Mouse (Mus musculus) intestine, embryonic 15.5 days (tissue): ENCODE measurements around the gene Dio1. TPM values are rescaled to one million over a fixed set of nuclear protein-coding genes. Genes with fewer than 3 reads are reported as not detected.

Experiments
- ATAC-seq: fragments of 200-750 bp; cut with Nextera tagmentation; 2 replicates; pipeline ENCODE4 v1.8.0; 2017; ENCODE audit warnings: moderate TSS enrichment, moderate library complexity
- H3K27ac ChIP-seq: fragments of 300-500 bp; sonication (generic); 2 replicates; pipeline ENCODE4 v1.5.1; 2015; ENCODE audit warnings: mild to moderate bottlenecking, inconsistent platforms
- H3K27me3 ChIP-seq: fragments of 300-500 bp; sonication (generic); replicated peaks from 2 replicates; pipeline ENCODE4 v1.6.1; 2015; ENCODE audit warnings: inconsistent platforms
- H3K36me3 ChIP-seq: fragments of 300-500 bp; sonication (generic); 2 replicates; pipeline ENCODE4 v1.6.1; 2015; ENCODE audit warnings: inconsistent platforms
- H3K4me1 ChIP-seq: fragments of 300-500 bp; sonication (generic); replicated peaks from 2 replicates; pipeline ENCODE4 v1.6.1; 2015; ENCODE audit warnings: inconsistent platforms
- H3K4me2 ChIP-seq: fragments of 300-500 bp; sonication (generic); replicated peaks from 2 replicates; pipeline ENCODE4 v1.6.1; 2015; ENCODE audit warnings: mild to moderate bottlenecking, inconsistent platforms
- H3K4me3 ChIP-seq: fragments of 300-500 bp; sonication (generic); replicated peaks from 2 replicates; pipeline ENCODE4 v1.5.1; 2015; ENCODE audit warnings: inconsistent platforms
- H3K9ac ChIP-seq: fragments of 300-500 bp; sonication (generic); 2 replicates; pipeline ENCODE4 v1.6.1; 2015; ENCODE audit warnings: inconsistent platforms
- H3K9me3 ChIP-seq: fragments of 300-500 bp; sonication (generic); 2 replicates; pipeline ENCODE4 v1.6.1; 2016; ENCODE audit warnings: inconsistent platforms
- WGBS: fragments of 180-500 bp; shearing (Covaris S2); methylation state at CpG from one replicate; pipeline ENCODE4 v1.1.7; 2015; 5-methylcytosine and 5-hydroxymethylcytosine counted together
- polyA plus RNA-seq: library from polyadenylated mRNA; unstranded; fragments of >200 nt; fragmentation: Nextera tagmentation; extraction: Ambion mirVana; gene quantifications from 2 replicates; pipeline ENCODE4 v1.2.1, GENCODE M21; 2015

The Dio1 gene
- polyA plus RNA-seq, 1 experiment from 2014 or later: 1.5 TPM

DNA sequence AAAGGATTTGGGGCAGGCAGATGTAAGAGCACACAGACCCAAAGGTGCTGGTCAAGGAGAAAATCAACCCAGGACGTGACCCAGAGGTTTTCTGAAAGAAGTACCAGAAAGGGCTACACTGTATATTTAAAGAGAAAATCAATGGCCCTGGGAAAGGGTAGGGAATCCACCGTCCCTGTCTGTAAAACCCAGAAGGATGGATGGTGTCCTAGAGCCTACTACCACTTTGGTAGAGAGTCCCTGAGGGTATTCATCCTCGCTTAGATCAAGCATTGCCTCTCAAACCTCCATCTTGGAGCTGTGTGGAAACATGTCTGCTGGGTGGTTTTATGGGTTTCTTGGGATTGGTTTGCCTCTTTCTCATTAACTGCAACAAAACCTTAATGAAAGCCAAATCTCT lies 52.6 kb downstream of the Dio1 start:
- Histone ChIP-seq H3K4me3 (peak overlapping the region; percentile 81), H3K27ac (peak overlapping the region; percentile 81; the same call in 1 of the 2 replicates), H3K9me3 (no peaks in the 10 kb centered on the region), H3K4me1 (peaks cover 13% of the 10 kb centered on the region), H3K27me3 (no peaks in the 10 kb centered on the region), H3K9ac (peak overlapping the region; percentile 79), H3K4me2 (peak overlapping the region; percentile 63), H3K36me3 (no peaks in the 10 kb centered on the region)
- no peak for ATAC-seq
- 35% methylated on average over 3 of the region's 3 CpGs for WGBS

DNA sequence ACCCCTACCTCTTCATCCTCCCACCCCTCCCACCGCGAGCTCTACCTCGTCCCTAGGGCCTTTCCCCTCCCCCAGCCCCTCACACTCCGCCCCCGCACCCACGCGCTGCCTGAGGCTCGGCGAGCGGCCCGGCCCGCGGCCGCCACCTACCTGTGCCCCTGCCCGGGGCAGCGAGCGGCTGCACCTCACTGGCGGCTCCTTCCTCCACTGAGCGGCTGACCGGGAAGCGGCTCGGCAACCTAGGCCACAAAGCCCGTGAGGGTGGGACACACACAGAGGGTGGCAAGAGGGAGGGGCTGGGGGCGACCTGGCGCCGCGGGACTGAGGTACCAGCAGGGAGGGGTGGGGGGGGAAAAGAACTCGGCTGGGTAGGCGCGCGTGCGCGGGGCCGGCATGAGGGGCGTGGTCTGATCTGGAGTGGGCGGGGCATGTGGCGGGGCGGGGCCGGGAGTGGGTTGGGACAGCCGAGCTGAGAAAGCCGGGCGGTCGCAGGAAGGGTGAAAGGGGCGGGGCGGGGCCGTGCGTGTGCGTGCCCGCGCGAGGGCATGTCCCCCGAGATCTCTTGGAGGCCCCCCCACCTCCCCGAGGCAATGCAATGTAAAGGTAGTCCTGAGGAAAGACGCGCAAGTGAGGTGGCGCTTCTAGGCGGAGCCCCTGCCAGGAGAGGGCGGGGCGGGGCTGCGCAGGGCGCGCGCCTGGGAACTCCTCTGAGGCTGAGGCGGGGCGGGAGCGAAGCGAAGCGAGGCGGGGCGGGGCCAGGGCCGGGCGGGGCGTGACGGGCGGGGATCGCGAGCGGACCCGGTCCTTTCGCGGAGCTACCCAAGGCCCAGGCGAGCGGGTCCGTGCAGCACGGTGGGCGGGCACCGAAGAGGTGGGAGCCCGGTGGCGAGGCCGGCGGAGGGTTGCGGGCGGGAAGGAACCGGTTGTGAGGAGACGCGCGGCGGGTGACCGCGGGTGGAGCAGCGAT lies 53.6 kb downstream of the Dio1 start, which contains the start of the genes Lrrc42 and Hspb11:
Lrrc42 (minus strand) TSS at position 408 of the 967 bp plus-strand sequence.
Hspb11 (plus strand) TSS at position 469 of the 967 bp plus-strand sequence.
- H3K9me3 ChIP-seq: no peaks in the 10 kb centered on the region
- peak within 1 kb of the TSS; percentile 81 for H3K27ac ChIP-seq
- peak within 1 kb of the TSS; percentile 79 for H3K9ac ChIP-seq
- H3K27me3 ChIP-seq: no peaks in the 10 kb centered on the region
- H3K4me3 ChIP-seq: peak within 1 kb of the TSS; percentile 81
- WGBS: under 1% methylated on average over 100 of the region's 101 CpGs
- ATAC-seq: peak; percentile 98
- H3K4me2 ChIP-seq: peak within 1 kb of the TSS; percentile 79
- H3K36me3 ChIP-seq: no peaks in the 10 kb centered on the region
- peaks cover 16% of the 10 kb centered on the region for H3K4me1 ChIP-seq

DNA sequence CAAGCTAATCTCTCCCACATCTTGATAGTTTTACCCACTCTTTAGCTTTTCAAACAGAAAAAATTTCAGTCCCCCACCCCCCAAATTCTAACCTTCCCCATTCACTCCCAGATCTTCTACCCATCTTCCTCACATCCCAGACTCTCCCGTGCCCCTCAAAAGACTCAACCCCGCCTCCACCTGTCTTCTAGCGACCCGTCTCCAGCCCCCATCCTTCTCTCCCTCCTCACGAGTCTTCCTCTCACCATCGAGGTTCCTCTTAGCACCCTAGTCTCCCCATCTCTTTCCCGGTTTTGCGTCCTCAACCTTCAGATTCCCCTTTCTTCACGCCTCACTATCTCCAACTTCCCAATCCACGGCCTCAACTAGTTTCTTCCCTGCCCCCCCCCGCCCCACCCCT lies 54.4 kb downstream of the Dio1 start:
- WGBS: 0% methylated on average over 11 of the region's 11 CpGs
- peaks cover 16% of the 10 kb centered on the region for H3K4me1 ChIP-seq
- no peak overlapping the region for H3K27ac ChIP-seq
- ATAC-seq: no peak
- H3K27me3 ChIP-seq: no peaks in the 10 kb centered on the region
- no peaks in the 10 kb centered on the region for H3K9me3 ChIP-seq
- H3K36me3 ChIP-seq: no peaks in the 10 kb centered on the region
- H3K9ac ChIP-seq: peak overlapping the region; percentile 79
- peak overlapping the region; percentile 79 for H3K4me2 ChIP-seq
- peak overlapping the region; percentile 81 for H3K4me3 ChIP-seq

DNA sequence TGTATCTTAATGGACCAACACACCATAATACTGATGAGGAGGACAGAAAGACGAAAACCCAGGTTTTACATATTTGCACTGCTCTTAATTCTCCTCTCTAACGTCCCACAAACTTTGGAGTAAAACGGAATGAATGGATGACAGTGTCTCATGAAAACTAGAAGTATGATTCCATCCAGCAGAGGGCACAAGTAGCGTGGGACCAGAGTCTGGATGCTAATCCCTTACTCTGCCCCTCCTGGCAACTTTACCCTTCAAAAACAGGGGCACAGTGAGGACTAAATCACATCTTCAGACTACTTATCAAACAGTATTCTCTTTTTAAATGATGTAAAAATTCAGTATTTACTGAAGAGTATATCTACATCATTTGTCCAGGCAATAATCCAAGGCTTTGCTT lies 56.5 kb downstream of the Dio1 start:
- Histone ChIP-seq H3K9me3 (no peaks in the 10 kb centered on the region), H3K9ac (no peak overlapping the region), H3K27me3 (no peaks in the 10 kb centered on the region), H3K4me1 (peaks cover 20% of the 10 kb centered on the region), H3K4me3 (no peak overlapping the region), H3K27ac (no peak overlapping the region), H3K4me2 (no peak overlapping the region), H3K36me3 (no peaks in the 10 kb centered on the region)
- 24% methylated on average over 4 of the region's 4 CpGs for WGBS
- ATAC-seq: no peak

DNA sequence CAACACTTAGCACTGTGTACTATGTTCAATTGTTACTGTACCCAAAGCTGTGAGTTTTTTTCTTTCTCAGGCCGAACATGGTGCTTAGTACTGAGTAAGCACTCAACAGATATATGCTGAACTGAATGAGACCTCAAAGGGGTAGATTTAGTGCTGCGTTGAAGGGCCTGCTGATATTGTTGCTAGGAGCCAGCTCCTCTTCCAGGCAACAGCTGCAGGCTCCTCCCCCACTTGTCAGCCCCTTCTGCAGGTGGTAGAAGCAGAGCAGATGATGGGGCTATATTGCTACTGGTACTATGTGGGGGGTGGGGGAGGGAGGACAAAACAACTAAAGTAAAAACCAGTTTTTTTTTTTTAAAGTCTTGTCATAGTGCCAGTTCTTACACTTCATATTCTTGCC lies 57.5 kb downstream of the Dio1 start:
- Histone ChIP-seq H3K36me3 (no peaks in the 10 kb centered on the region), H3K9ac (no peak overlapping the region), H3K27ac (no peak overlapping the region), H3K4me1 (peaks cover 21% of the 10 kb centered on the region), H3K4me2 (no peak overlapping the region), H3K4me3 (no peak overlapping the region), H3K27me3 (no peaks in the 10 kb centered on the region), H3K9me3 (no peaks in the 10 kb centered on the region)
- ATAC-seq: no peak
- WGBS: 39% methylated on average over 2 of the region's 2 CpGs

DNA sequence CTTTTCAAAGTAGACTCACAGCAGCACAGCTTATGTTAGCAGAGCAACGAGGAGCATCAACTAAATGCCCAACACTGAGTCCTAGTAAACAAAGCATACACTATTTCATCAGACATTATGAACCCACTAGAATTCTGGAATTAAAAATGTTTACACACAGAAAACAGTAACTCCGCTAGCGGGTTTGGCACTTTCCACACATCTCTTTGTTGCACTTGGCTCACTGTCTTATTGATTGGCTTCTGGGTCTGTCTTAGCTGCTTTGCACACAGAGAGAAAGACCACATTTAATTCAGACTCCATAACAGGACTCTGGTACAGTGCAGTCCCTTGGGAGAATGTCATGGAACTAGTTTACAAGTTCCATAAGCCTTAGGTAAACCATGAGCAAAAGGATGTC lies 58.9 kb downstream of the Dio1 start:
- 78% methylated on average over 3 of the region's 3 CpGs for WGBS
- Histone ChIP-seq H3K9me3 (no peaks in the 10 kb centered on the region), H3K4me3 (no peak overlapping the region), H3K4me1 (peaks cover 20% of the 10 kb centered on the region), H3K9ac (no peak overlapping the region), H3K27ac (no peak overlapping the region), H3K27me3 (no peaks in the 10 kb centered on the region), H3K4me2 (no peak overlapping the region), H3K36me3 (no peaks in the 10 kb centered on the region)
- ATAC-seq: no peak

DNA sequence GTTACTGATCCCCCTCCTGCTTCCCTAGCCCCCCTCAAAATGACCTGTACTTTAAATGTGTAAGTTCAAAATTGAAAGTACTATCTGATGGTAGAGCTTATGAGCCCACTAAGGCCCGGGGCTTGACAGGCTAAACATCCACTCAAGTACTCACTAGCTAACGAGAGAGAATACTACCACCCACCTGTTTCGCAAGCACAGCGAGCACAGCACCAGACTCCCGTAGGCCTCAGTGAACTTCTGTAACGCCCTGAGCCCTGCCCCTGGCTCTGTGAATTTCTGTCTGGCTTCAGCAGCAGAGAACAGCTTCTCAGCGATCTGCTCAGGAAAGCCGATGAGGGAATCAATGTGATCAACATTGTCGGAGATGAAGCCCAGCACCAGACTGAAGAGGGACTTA lies 59.9 kb downstream of the Dio1 start:
- no peaks in the 10 kb centered on the region for H3K36me3 ChIP-seq
- ATAC-seq: no peak

DNA sequence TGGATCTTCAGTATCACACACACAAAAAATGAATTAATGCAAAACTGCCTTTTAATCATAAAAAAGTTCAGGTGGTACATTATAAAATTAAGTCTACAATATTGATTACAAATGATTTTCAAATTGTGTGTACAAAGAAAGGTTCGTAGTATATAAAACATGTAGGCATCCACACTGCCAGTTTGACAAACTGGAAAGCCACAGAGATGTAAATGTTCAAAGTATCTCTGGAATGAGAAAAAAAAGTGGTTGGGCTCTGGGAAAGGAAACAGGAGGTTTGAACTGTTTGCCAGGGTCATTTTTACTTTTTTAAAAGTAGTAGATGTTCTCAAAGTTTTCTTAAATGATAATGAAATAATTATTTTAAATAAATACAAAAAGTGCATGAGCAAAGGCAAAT lies 60.9 kb downstream of the Dio1 start:
- no peaks in the 10 kb centered on the region for H3K9me3 ChIP-seq
- peaks cover 12% of the 10 kb centered on the region; the same call in 1 of the 2 replicates for H3K4me1 ChIP-seq
- no peak overlapping the region for H3K27ac ChIP-seq
- no peaks in the 10 kb centered on the region for H3K27me3 ChIP-seq
- H3K4me2 ChIP-seq: no peak overlapping the region
- ATAC-seq: no peak
- WGBS: 51% methylated on average over 1 of the region's 1 CpGs
- no peak overlapping the region for H3K9ac ChIP-seq
- no peaks in the 10 kb centered on the region for H3K36me3 ChIP-seq
- no peak overlapping the region for H3K4me3 ChIP-seq

More for the DNA sequence above, 59.9 kb downstream of the Dio1 start:
- H3K27me3 ChIP-seq: no peaks in the 10 kb centered on the region
- H3K4me2 ChIP-seq: no peak overlapping the region
- no peak overlapping the region for H3K27ac ChIP-seq
- no peak overlapping the region for H3K9ac ChIP-seq
- peaks cover 15% of the 10 kb centered on the region for H3K4me1 ChIP-seq
- no peak overlapping the region for H3K4me3 ChIP-seq
- no peaks in the 10 kb centered on the region for H3K9me3 ChIP-seq
- WGBS: 71% methylated on average over 9 of the region's 9 CpGs

DNA sequence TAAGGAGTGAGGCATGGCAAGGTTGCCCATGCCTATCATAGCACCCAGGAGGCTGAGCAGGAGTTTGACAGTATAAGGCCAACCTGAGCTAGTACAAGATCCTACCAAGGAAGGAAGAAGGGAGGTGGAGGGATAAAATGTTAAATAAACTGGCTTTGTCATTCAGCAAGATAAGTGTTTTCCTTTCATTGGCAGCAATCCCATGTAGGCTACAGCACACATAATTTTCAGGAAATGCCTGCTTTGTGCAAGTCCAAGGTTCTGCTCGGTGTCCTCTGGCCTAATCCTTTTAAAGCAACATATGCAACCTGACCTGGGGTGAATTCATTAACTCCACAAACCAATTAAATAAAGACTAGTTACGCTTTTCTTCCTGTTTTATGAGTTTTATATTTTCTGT lies 61.6 kb downstream of the Dio1 start:
- peaks cover 12% of the 10 kb centered on the region; the same call in 1 of the 2 replicates for H3K4me1 ChIP-seq
- H3K36me3 ChIP-seq: peaks cover 5% of the 10 kb centered on the region; the same call in 1 of the 2 replicates
- no peak overlapping the region for H3K4me3 ChIP-seq
- no peak overlapping the region for H3K4me2 ChIP-seq
- no peaks in the 10 kb centered on the region for H3K27me3 ChIP-seq
- peak overlapping the region; percentile 40; the same call in 1 of the 2 replicates for H3K27ac ChIP-seq
- H3K9me3 ChIP-seq: no peaks in the 10 kb centered on the region
- WGBS: 51% methylated on average over 2 of the region's 2 CpGs
- H3K9ac ChIP-seq: no peak overlapping the region
- no peak for ATAC-seq

DNA sequence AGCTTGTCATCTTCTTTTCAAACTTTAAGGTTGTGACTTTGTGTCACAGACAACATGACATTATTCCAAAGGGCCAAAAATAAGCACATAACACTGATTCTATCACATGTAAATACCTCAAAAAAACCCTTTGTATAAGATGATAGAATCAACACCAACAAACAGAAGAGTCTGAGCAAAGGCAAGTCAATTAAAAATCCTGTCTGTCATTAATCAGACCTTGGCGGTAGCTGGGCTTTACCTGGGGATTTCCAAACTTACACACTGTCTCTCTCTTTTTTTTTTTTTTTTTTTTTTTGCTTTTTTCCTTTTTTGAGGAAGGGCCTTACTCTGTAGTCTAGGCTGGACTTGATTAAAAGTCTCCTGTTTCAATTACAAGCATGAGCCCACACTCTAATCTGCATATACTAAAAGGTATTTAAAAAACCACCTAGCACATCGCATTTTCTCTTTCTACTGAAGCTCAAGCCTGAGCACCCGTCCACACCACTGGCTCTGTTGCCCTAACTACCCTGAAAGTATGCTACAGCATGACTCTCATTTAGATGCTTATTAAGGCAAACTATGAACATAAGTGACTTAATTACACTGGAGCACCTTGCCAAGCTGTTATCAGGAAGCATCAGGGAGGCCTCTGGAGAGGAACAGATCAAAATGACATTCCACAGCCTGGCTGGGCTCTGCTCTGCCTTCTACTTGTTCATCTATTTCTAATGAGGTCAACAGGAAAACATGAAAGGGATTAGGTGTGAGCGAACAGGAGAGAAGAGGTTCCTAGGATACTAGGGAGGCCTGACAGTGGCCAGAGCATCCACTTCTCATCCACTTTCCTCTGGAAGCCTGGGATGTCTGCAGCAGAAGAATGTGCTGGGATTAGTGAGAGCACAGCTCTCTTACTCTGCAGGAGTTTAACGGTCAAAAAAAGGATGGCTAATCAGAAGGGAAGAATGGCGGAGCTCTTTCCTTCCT lies 63.3 kb downstream of the Dio1 start:
- Histone ChIP-seq H3K9ac (no peak overlapping the region), H3K9me3 (no peaks in the 10 kb centered on the region), H3K4me3 (no peak overlapping the region), H3K4me1 (peaks cover 6% of the 10 kb centered on the region; the same call in 1 of the 2 replicates), H3K27ac (no peak overlapping the region), H3K27me3 (no peaks in the 10 kb centered on the region), H3K4me2 (no peak overlapping the region), H3K36me3 (peaks cover 9% of the 10 kb centered on the region; the same call in 1 of the 2 replicates)
- WGBS: 70% methylated on average over 6 of the region's 6 CpGs
- ATAC-seq: no peak
